Mouse (Mus musculus): ENCODE results near the gene D11Wsu47e. TPM values are rescaled to one million over a fixed set of nuclear protein-coding genes. Genes with fewer than 3 reads are reported as not detected.

D11Wsu47e gene
- polyA plus RNA-seq, 1 experiment = 13.6 TPM

DNA sequence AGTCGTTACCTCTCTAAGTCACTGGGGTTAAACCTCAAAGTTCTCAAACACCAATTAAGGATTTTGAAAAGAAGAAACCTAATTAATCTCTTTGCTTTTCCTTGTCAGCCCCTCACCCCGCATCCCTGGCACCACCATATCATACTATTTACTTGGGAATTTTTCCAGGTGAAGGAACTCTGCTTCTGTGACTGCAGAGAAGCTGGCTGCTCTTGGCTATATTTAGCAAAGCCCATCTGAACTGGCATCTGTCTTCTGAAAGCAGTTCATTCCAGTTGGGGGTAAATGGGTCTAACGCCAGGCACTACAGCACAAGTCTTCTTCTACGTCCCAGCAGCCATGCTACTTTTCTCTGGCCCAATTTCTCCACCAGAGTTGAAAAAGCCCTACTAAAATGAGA, 10.6 kb upstream of the D11Wsu47e start:
- peaks cover 53% of the 10 kb centered on the region for H3K36me3 ChIP-seq (ENCODE audit: control insufficient read depth, insufficient read depth, low read length)
- TF ChIP-seq CTCF (IDR thresholded peaks at IDR 0.05; ENCODE audit: borderline replicate concordance, control insufficient read depth, extremely low read depth, insufficient read depth, low read length, poor library complexity) (no peak), POLR2A (IDR thresholded peaks at IDR 0.05; ENCODE audit: control insufficient read depth, extremely low read depth, insufficient read depth, low read length, poor library complexity) (no peak)
- H3K27me3 ChIP-seq (ENCODE audit: control insufficient read depth, insufficient read depth, low read length) = no peaks in the 10 kb centered on the region
- no peak for DNase-seq
- H3K27ac ChIP-seq (ENCODE audit: control insufficient read depth, insufficient read depth, low read length) = no peak overlapping the region
- no peaks in the 10 kb centered on the region for H3K4me1 ChIP-seq (replicated peaks; ENCODE audit: control insufficient read depth, insufficient read depth, low read length)
- WGBS = 94% methylated on average over 4 of the region's 4 CpGs
- H3K4me3 ChIP-seq (ENCODE audit: control insufficient read depth, insufficient read depth, low read length) = no peak overlapping the region

DNA sequence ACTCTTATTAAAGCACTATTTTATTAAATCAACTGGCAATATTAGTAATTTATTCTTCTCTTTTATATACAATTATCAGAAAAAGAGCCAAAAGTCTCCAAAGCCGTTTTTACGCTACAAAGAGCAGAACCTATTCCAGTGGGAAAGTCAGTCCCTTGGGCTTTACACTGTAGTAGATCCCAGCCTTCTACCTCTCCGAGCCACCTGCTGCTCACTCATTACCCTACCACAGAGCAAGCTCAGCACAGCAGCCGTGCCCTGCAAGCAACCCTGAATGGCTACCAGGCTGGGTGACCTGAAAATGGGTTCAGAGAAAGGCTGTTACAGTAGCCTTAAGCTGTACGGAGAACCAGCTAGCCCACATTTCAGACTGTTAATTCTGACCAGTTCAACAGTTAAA, 9.6 kb upstream of the D11Wsu47e start:
- H3K4me3 ChIP-seq (ENCODE audit: control insufficient read depth, insufficient read depth, low read length) = no peak overlapping the region
- no peak overlapping the region for H3K27ac ChIP-seq (ENCODE audit: control insufficient read depth, insufficient read depth, low read length)
- WGBS = 94% methylated on average over 5 of the region's 5 CpGs
- no peaks in the 10 kb centered on the region for H3K4me1 ChIP-seq (replicated peaks; ENCODE audit: control insufficient read depth, insufficient read depth, low read length)
- no peaks in the 10 kb centered on the region for H3K27me3 ChIP-seq (ENCODE audit: control insufficient read depth, insufficient read depth, low read length)
- no peak for TF ChIP-seq POLR2A (IDR thresholded peaks at IDR 0.05; ENCODE audit: control insufficient read depth, extremely low read depth, insufficient read depth, low read length, poor library complexity)
- TF ChIP-seq CTCF (IDR thresholded peaks at IDR 0.05; ENCODE audit: borderline replicate concordance, control insufficient read depth, extremely low read depth, insufficient read depth, low read length, poor library complexity) = no peak
- peaks cover 53% of the 10 kb centered on the region for H3K36me3 ChIP-seq (ENCODE audit: control insufficient read depth, insufficient read depth, low read length)
- no peak for DNase-seq

DNA sequence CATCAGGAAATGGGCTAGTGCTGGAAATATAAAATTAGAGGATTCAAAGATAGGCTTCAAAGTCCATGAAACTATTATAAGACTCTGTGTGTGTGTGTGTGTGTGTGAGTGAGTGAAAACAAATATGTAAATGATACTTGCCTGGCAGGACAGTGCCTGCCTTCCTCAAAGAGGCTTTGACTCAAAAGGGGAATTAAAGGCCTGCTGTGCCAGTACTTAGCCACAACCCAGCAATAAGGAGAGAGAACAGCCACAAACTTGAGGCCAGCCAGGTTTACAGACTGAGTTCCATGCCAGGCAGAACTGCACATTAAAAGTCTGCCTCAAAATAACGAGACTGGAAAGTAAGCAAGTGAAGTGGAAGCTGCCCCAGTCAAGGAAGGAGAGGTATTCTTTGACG, 7.4 kb upstream of the D11Wsu47e start:
- TF ChIP-seq CTCF (IDR thresholded peaks at IDR 0.05; ENCODE audit: borderline replicate concordance, control insufficient read depth, extremely low read depth, insufficient read depth, low read length, poor library complexity) = no peak
- TF ChIP-seq POLR2A (IDR thresholded peaks at IDR 0.05; ENCODE audit: control insufficient read depth, extremely low read depth, insufficient read depth, low read length, poor library complexity) = no peak
- Histone ChIP-seq H3K27me3 (ENCODE audit: control insufficient read depth, insufficient read depth, low read length) (no peaks in the 10 kb centered on the region), H3K4me3 (ENCODE audit: control insufficient read depth, insufficient read depth, low read length) (no peak overlapping the region), H3K36me3 (ENCODE audit: control insufficient read depth, insufficient read depth, low read length) (peaks cover 43% of the 10 kb centered on the region), H3K27ac (ENCODE audit: control insufficient read depth, insufficient read depth, low read length) (no peak overlapping the region), H3K4me1 (replicated peaks; ENCODE audit: control insufficient read depth, insufficient read depth, low read length) (no peaks in the 10 kb centered on the region)
- 70% methylated on average over 2 of the region's 2 CpGs for WGBS
- DNase-seq = no peak

DNA sequence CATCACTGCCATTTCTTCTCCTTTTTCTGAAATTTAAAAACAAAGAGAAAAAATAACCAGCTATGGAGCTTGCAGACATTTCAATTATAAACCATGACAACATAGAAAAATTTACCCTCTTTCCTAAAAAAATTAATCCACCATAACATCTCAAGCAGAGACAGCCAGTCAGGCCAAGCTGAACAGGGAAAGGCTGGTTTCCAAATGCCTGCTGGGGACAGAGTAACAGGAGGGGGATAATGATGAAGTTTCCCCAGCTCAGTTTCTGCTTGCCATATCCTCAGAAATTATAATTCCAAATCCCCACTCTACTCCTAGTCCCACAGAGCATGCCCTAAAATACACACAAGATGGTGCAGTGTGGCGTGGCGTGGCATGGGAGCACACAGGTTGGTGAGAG, 6.8 kb upstream of the D11Wsu47e start:
- H3K4me1 ChIP-seq (replicated peaks; ENCODE audit: control insufficient read depth, insufficient read depth, low read length) = no peaks in the 10 kb centered on the region
- TF ChIP-seq POLR2A (IDR thresholded peaks at IDR 0.05; ENCODE audit: control insufficient read depth, extremely low read depth, insufficient read depth, low read length, poor library complexity) (no peak), CTCF (IDR thresholded peaks at IDR 0.05; ENCODE audit: borderline replicate concordance, control insufficient read depth, extremely low read depth, insufficient read depth, low read length, poor library complexity) (no peak)
- no peak overlapping the region for H3K4me3 ChIP-seq (ENCODE audit: control insufficient read depth, insufficient read depth, low read length)
- H3K36me3 ChIP-seq (ENCODE audit: control insufficient read depth, insufficient read depth, low read length) = peaks cover 40% of the 10 kb centered on the region
- no peak for DNase-seq
- no peaks in the 10 kb centered on the region for H3K27me3 ChIP-seq (ENCODE audit: control insufficient read depth, insufficient read depth, low read length)
- no peak overlapping the region for H3K27ac ChIP-seq (ENCODE audit: control insufficient read depth, insufficient read depth, low read length)
- 97% methylated on average over 2 of the region's 2 CpGs for WGBS

DNA sequence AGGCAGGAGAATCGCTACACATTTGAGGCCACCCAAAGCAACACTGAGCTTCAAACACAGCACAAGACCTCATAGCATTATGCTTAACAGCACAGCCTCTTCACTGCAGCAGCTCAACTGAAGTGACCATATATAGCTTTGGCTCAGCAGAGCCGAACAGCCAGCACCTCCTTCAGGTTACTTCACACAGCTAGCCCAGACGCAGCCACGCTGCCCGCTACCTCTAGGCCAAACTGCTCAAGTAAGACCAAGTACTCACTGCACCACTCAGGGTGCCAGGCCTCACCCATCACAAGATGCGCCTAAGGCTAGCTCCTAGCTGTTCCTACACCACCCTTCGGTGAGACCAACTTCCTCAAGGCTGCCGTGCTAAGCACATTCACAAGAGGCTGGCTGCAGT, 5.8 kb upstream of the D11Wsu47e start:
- TF ChIP-seq CTCF (IDR thresholded peaks at IDR 0.05; ENCODE audit: borderline replicate concordance, control insufficient read depth, extremely low read depth, insufficient read depth, low read length, poor library complexity) = no peak
- TF ChIP-seq POLR2A (IDR thresholded peaks at IDR 0.05; ENCODE audit: control insufficient read depth, extremely low read depth, insufficient read depth, low read length, poor library complexity) = no peak
- Histone ChIP-seq H3K36me3 (ENCODE audit: control insufficient read depth, insufficient read depth, low read length) (peaks cover 36% of the 10 kb centered on the region), H3K27ac (ENCODE audit: control insufficient read depth, insufficient read depth, low read length) (no peak overlapping the region), H3K27me3 (ENCODE audit: control insufficient read depth, insufficient read depth, low read length) (no peaks in the 10 kb centered on the region), H3K4me1 (replicated peaks; ENCODE audit: control insufficient read depth, insufficient read depth, low read length) (peaks cover 5% of the 10 kb centered on the region), H3K4me3 (ENCODE audit: control insufficient read depth, insufficient read depth, low read length) (no peak overlapping the region)
- 89% methylated on average over 8 of the region's 8 CpGs for WGBS
- DNase-seq = no peak

DNA sequence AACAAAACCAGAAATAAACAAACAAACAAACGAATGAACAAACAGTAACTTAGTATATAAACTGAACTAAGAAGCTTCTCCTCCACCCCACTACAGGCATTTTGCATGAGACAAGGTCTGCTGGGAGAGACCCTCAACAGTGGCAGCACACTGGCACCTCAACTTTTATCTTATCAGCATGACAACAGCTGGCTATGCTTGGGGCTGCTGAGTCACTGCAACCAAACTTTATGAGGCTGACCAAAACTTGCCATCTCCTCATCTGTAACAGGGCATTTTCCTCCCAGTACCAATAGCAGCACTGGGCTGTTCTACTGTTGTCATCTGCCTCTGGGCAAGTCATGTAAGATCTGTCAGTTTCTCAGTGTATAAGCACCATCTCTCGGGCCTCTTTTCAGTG, 3.3 kb upstream of the D11Wsu47e start:
- Histone ChIP-seq H3K36me3 (ENCODE audit: control insufficient read depth, insufficient read depth, low read length) (peaks cover 13% of the 10 kb centered on the region), H3K27me3 (ENCODE audit: control insufficient read depth, insufficient read depth, low read length) (no peaks in the 10 kb centered on the region), H3K27ac (ENCODE audit: control insufficient read depth, insufficient read depth, low read length) (no peak overlapping the region)

DNA sequence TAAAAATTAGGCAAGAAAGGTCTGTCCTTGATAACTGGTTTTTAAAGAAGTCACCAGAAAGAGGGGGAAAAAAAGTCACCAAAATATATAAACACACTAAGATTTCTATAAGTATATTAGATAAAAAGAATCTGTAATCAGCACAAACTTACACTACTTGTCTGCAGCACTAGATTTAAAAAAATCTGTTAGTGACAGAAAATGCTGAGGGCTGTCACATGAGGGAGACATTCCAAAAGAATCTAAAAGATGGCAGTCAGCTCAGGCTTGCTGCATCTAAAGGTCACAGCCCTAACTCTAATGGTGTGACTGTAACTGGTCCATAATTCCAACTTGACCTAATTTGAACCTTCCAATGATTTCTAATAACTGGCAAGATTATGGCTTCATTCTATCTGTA, 2.2 kb upstream of the D11Wsu47e start:
- no peak overlapping the region for H3K27ac ChIP-seq (ENCODE audit: control insufficient read depth, insufficient read depth, low read length)
- no peak overlapping the region for H3K4me3 ChIP-seq (ENCODE audit: control insufficient read depth, insufficient read depth, low read length)
- no peak for DNase-seq
- TF ChIP-seq CTCF (IDR thresholded peaks at IDR 0.05; ENCODE audit: borderline replicate concordance, control insufficient read depth, extremely low read depth, insufficient read depth, low read length, poor library complexity) (no peak), POLR2A (IDR thresholded peaks at IDR 0.05; ENCODE audit: control insufficient read depth, extremely low read depth, insufficient read depth, low read length, poor library complexity) (no peak)
- H3K4me1 ChIP-seq (replicated peaks; ENCODE audit: control insufficient read depth, insufficient read depth, low read length) = peaks cover 5% of the 10 kb centered on the region
- no peaks in the 10 kb centered on the region for H3K27me3 ChIP-seq (ENCODE audit: control insufficient read depth, insufficient read depth, low read length)
- peaks cover 2% of the 10 kb centered on the region for H3K36me3 ChIP-seq (ENCODE audit: control insufficient read depth, insufficient read depth, low read length)

More for the DNA sequence above, 3.3 kb upstream of the D11Wsu47e start:
- H3K4me1 ChIP-seq (replicated peaks; ENCODE audit: control insufficient read depth, insufficient read depth, low read length) = peaks cover 5% of the 10 kb centered on the region
- TF ChIP-seq POLR2A (IDR thresholded peaks at IDR 0.05; ENCODE audit: control insufficient read depth, extremely low read depth, insufficient read depth, low read length, poor library complexity) (no peak), CTCF (IDR thresholded peaks at IDR 0.05; ENCODE audit: borderline replicate concordance, control insufficient read depth, extremely low read depth, insufficient read depth, low read length, poor library complexity) (no peak)
- WGBS = 95% methylated on average over 2 of the region's 2 CpGs
- DNase-seq = no peak
- H3K4me3 ChIP-seq (ENCODE audit: control insufficient read depth, insufficient read depth, low read length) = no peak overlapping the region

Measured in thymus, adult 2 months (tissue).